Mouse (Mus musculus): ENCODE measurements at regions not wholly inside any gene's neighbourhood (a gene's known extent, or its start where the extent isn't known, plus 50 kb on each side); places are given as distances from the start of the nearest gene placed in this dataset.

DNA sequence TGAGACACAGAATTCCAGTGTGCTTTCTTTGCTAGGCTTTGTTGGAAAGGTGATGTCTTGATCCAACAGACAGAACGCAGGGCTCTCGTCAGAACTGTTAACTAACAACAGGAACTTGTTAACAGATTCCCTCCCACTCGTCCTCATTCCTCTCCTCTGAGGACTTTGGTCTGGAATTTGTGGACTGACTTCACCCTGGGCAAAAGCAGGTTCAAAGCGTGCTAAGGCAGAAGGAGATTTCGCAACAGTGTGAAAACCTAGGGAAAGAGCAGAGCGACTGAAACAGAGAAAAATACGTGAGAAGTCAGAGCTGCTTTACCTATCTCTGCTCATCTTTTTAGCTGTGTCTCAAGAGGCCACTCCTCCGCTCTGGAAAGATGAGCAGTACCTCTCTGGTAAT is 283.5 kb upstream of the Sorcs1 start:
- TF ChIP-seq CTCF (IDR thresholded peaks at IDR 0.05; ENCODE audit: borderline replicate concordance, extremely low read depth, insufficient read depth, insufficient read length), result no peak
- TF ChIP-seq POLR2A (IDR thresholded peaks at IDR 0.05; ENCODE audit: borderline replicate concordance, extremely low read depth, insufficient read depth, insufficient read length, poor library complexity, severe bottlenecking), result no peak
